Mouse (Mus musculus) C2C12 (cell line): ENCODE data around the gene Olfr551. TPM values are rescaled to one million over a fixed set of nuclear protein-coding genes. Genes with fewer than 3 reads are reported as not detected.

Experiments
- H3K27me3 ChIP-seq: one replicate; pipeline ENCODE4 v1.6.1; 2011; ENCODE audit not compliant: control insufficient read depth, insufficient read depth, insufficient read length
- H3K36me3 ChIP-seq: one replicate; pipeline ENCODE4 v1.6.1; 2011; ENCODE audit not compliant: control insufficient read depth, insufficient read depth
- H3K4me3 ChIP-seq: one replicate; pipeline ENCODE4 v1.5.1; 2011; ENCODE audit warnings: mild to moderate bottlenecking, control low read depth; ENCODE audit not compliant: poor library complexity, insufficient read depth, severe bottlenecking
- H3K79me2 ChIP-seq: one replicate; pipeline ENCODE4 v1.6.1; 2011; ENCODE audit not compliant: control insufficient read depth, insufficient read depth
- H3K79me3 ChIP-seq: one replicate; pipeline ENCODE4 v1.6.1; 2011; ENCODE audit warnings: low read depth, control low read depth
- H3ac ChIP-seq: one replicate; pipeline ENCODE3; 2011; ENCODE audit warnings: low read depth; ENCODE audit not compliant: control insufficient read depth, insufficient read length
- CEBPB ChIP-seq: IDR thresholded peaks from one replicate; pipeline ENCODE4 v1.6.1; 2011; ENCODE audit warnings: low read depth, mild to moderate bottlenecking, control low read depth, moderate library complexity
- CTCF ChIP-seq: IDR thresholded peaks from one replicate; pipeline ENCODE4 v1.5.1; 2011; ENCODE audit not compliant: control insufficient read depth, insufficient read depth, insufficient read length
- FOSL1 ChIP-seq: IDR thresholded peaks from one replicate; pipeline ENCODE4 v1.8.0; 2011; ENCODE audit warnings: mild to moderate bottlenecking, low read length; ENCODE audit not compliant: poor library complexity, insufficient read depth, severe bottlenecking
- MAX ChIP-seq: IDR thresholded peaks from one replicate; pipeline ENCODE4 v1.6.1; 2011; ENCODE audit warnings: mild to moderate bottlenecking, control low read depth
- MYOD1 ChIP-seq: IDR thresholded peaks from one replicate; pipeline ENCODE4 v1.6.1; 2011; ENCODE audit warnings: low read depth; ENCODE audit not compliant: control insufficient read depth, insufficient read length
- MYOG ChIP-seq: IDR thresholded peaks from one replicate; pipeline ENCODE4 v1.6.1; 2011; ENCODE audit not compliant: control insufficient read depth, insufficient read length; ENCODE audit errors: extremely low read depth
- USF1 ChIP-seq: IDR thresholded peaks from one replicate; pipeline ENCODE4 v1.6.1; 2011; ENCODE audit warnings: low read depth, mild to moderate bottlenecking, control low read depth, moderate library complexity
- polyA plus RNA-seq: library from polyadenylated mRNA; unstranded; fragments of >200 nt; fragmentation: generic; extraction: Trizol; gene quantifications from one replicate; pipeline ENCODE4 v1.2.1, GENCODE M21; 2012; ENCODE audit warnings: missing spikeins

Olfr551 gene
- polyA plus RNA-seq, 1 experiment, result not detected

DNA sequence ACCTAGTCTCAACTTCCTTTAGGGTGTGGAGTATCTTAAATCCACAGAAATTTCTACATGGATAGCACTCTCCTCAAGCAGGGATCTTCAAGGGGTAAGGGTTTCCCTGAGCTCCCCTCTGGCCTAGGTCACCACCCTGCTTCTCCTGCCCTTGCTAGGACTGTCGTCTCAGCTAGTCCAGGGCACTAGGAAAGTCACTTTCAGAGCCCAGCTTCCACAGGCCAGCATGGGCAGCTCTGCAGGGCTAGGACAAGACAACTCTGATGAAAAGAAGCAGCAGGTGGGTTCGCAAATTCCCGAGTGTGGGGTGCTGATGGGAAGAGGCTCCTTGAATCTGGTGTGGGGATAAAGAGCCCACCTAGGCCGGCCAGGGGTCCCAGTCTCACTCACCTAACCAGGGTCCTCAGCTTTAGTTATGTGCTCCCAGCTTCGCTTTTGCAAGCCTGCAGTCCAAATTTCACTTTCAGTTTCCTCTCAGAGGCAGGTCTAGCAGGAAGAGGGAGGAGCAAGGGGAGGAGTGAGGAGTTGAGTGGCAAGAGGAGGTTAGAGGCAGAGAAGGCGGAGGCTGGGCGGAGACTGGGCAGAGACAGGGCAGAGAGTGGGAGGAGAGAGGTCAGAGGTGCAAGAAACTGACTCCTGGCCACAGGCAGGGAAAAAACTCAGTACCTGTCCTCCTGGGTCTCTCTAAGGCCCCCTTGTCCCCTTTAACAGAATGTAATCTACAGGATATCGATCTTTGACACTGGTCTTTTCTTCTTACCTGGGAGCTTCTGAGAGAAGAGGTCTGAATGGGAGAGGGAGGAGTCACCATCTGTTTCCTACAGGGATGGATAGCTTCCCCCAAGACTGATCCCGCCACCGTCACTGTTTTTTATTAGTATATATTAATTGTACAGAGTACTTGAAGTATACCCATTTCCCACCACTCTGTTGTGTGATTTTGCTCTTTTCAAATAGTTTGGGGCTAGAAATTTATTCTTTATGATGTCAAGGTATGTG is 26.4 kb downstream of the Olfr551 start, which contains the start of gene Trim21:
TSS of gene Trim21 (minus strand) at position 488 of the 999 bp plus-strand sequence.
- H3ac ChIP-seq, result peak within 1 kb of the TSS; percentile 61
- no peaks in the 10 kb centered on the region for H3K27me3 ChIP-seq
- peak within 1 kb of the TSS; percentile 32 for H3K4me3 ChIP-seq
- no peak for TF ChIP-seq USF1
- no peak for TF ChIP-seq CEBPB
- TF ChIP-seq MYOG, result no peak
- no peak for TF ChIP-seq MAX
- TF ChIP-seq FOSL1, result no peak
- no peak for TF ChIP-seq MYOD1
- TF ChIP-seq CTCF, result no peak
- no peaks in the 10 kb centered on the region for H3K79me2 ChIP-seq
- no peaks in the 10 kb centered on the region for H3K36me3 ChIP-seq
- H3K79me3 ChIP-seq, result no peaks in the 10 kb centered on the region

GRCm38 (mm10) chr7:102553279-102553678 is 38.4 kb downstream of the Olfr551 start:
- Histone ChIP-seq H3K36me3 (no peaks in the 10 kb centered on the region), H3ac (no peak overlapping the region), H3K79me3 (no peaks in the 10 kb centered on the region), H3K4me3 (no peak overlapping the region), H3K27me3 (no peaks in the 10 kb centered on the region), H3K79me2 (no peaks in the 10 kb centered on the region)
- TF ChIP-seq USF1 (no peak), MAX (no peak), MYOG (no peak), CEBPB (no peak)

- Histone ChIP-seq H3K79me3 (no peaks in the 10 kb centered on the region), H3K36me3 (no peaks in the 10 kb centered on the region), H3K27me3 (no peaks in the 10 kb centered on the region), H3K4me3 (no peak within 1 kb of the TSS), H3K79me2 (no peaks in the 10 kb centered on the region), H3ac (no peak within 1 kb of the TSS)
- no peak for TF ChIP-seq CTCF
- TF ChIP-seq USF1, result no peak
- no peak for TF ChIP-seq CEBPB
- TF ChIP-seq MYOG, result no peak
- no peak for TF ChIP-seq MYOD1
- TF ChIP-seq FOSL1, result no peak
- no peak for TF ChIP-seq MAX
These were observed 42.1 kb downstream of the Olfr551 start, which contains the start of gene Olfr549 for GRCm38 (mm10) chr7:102549570-102549969. Gene Olfr549, plus strand, starts transcription at chr7:102549870.

GRCm38 (mm10) chr7:102541251-102541650 is 50.4 kb downstream of the Olfr551 start:
- Histone ChIP-seq H3K79me3 (no peaks in the 10 kb centered on the region), H3K27me3 (no peaks in the 10 kb centered on the region), H3K79me2 (no peaks in the 10 kb centered on the region), H3ac (no peak overlapping the region), H3K36me3 (no peaks in the 10 kb centered on the region), H3K4me3 (no peak overlapping the region)
- TF ChIP-seq USF1 (no peak), MYOD1 (no peak), MYOG (no peak), CEBPB (no peak), FOSL1 (no peak), MAX (no peak), CTCF (no peak)

DNA sequence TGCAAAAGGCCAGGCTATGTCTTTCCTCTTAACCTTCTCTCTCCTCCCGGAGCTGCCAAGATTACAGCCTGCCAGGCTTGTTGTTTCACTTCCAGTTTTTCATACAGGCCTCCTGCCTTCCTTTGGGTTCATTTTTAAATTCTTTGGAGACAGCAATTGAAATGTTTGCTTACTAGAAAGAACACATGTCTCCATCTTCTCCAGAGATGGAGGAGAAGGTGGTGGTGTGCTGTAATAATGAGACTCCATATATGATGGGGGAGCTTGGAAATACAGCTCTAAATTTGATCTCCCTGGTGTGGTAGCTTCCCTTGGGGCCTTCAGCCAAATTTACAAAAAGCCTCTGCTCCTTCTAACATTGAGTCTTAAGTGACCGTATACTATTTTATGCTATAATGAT is 51.1 kb downstream of the Olfr551 start, which contains the start of gene Olfr548-ps1:
TSS of gene Olfr548-ps1 (plus strand) at position 301 of the 400 bp plus-strand sequence.
- H3ac ChIP-seq, result no peak within 1 kb of the TSS
- H3K4me3 ChIP-seq, result no peak within 1 kb of the TSS
- TF ChIP-seq CEBPB (no peak), CTCF (no peak), USF1 (no peak), MAX (no peak), FOSL1 (no peak), MYOG (no peak), MYOD1 (no peak)
- H3K79me2 ChIP-seq, result no peaks in the 10 kb centered on the region
- H3K79me3 ChIP-seq, result no peaks in the 10 kb centered on the region
- no peaks in the 10 kb centered on the region for H3K36me3 ChIP-seq
- H3K27me3 ChIP-seq, result no peaks in the 10 kb centered on the region

DNA sequence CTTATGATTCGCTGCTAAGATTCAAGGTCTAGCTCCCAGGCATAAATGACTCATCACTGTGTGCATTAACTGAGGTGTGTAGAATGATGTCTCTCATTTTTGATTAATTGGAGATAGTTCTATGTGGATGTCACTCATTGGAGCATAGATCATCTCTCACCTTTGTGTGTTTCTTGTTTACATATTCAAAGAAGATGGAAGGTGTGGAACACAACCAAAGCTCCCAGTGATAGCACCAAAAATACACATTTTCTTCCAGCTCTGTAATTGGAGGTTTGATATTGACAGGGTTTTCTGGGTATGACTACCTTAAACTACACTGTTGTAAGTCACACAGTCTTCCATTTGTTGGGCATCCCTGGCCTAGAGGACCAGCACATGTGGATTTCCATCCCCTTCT is 57.2 kb downstream of the Olfr551 start, which contains the start of gene Olfr547:
TSS of gene Olfr547 (plus strand) at position 301 of the 400 bp plus-strand sequence.
- no peak for TF ChIP-seq MYOD1
- TF ChIP-seq CTCF, result no peak
- TF ChIP-seq MAX, result no peak
- Histone ChIP-seq H3K36me3 (no peaks in the 10 kb centered on the region), H3K27me3 (no peaks in the 10 kb centered on the region), H3ac (no peak within 1 kb of the TSS), H3K79me2 (no peaks in the 10 kb centered on the region), H3K4me3 (no peak within 1 kb of the TSS), H3K79me3 (no peaks in the 10 kb centered on the region)

Other genes starting within 250 kb of the Olfr551 start
- gene Rrm1, start 150.2 kb downstream of the Olfr551 start, polyA plus RNA-seq, result 123 TPM
- gene Olfr543, start 110.2 kb downstream of the Olfr551 start, polyA plus RNA-seq, result 0.04 TPM
- gene Olfr544, start 103.6 kb downstream of the Olfr551 start, polyA plus RNA-seq, result 0.01 TPM
- not detected for gene Olfr545, start 92.3 kb downstream of the Olfr551 start, polyA plus RNA-seq
- gene Olfr547, start 57.1 kb downstream of the Olfr551 start, polyA plus RNA-seq, result not detected
- not detected for gene Olfr548-ps1, start 51.0 kb downstream of the Olfr551 start, polyA plus RNA-seq
- gene Olfr549, start 42.0 kb downstream of the Olfr551 start, polyA plus RNA-seq, result not detected
- gene Trim21, start 26.4 kb downstream of the Olfr551 start, polyA plus RNA-seq, result 0.49 TPM
- not detected for gene Olfr550, start 20.4 kb downstream of the Olfr551 start, polyA plus RNA-seq
- gene Olfr552, start 5.9 kb upstream of the Olfr551 start, polyA plus RNA-seq, result not detected
- not detected for gene Olfr553, start 26.3 kb upstream of the Olfr551 start, polyA plus RNA-seq
- not detected for gene Olfr554, start 46.5 kb upstream of the Olfr551 start, polyA plus RNA-seq
- gene Olfr555, start 66.9 kb upstream of the Olfr551 start, polyA plus RNA-seq, result not detected
- not detected for gene Olfr556, start 73.0 kb upstream of the Olfr551 start, polyA plus RNA-seq
- 2.0 TPM for gene Trim68, start 95.4 kb upstream of the Olfr551 start, polyA plus RNA-seq
- gene Olfr557, start 104.0 kb upstream of the Olfr551 start, polyA plus RNA-seq, result not detected
- not detected for gene Olfr558, start 110.3 kb upstream of the Olfr551 start, polyA plus RNA-seq
- not detected for gene Olfr33, start 127.2 kb upstream of the Olfr551 start, polyA plus RNA-seq
- not detected for gene Olfr559, start 135.6 kb upstream of the Olfr551 start, polyA plus RNA-seq
- gene Olfr560, start 167.5 kb upstream of the Olfr551 start, polyA plus RNA-seq, result not detected
- gene Olfr78, start 167.6 kb upstream of the Olfr551 start, polyA plus RNA-seq, result not detected
- not detected for gene Olfr561, start 179.3 kb upstream of the Olfr551 start, polyA plus RNA-seq
- not detected for gene Olfr564, start 211.6 kb upstream of the Olfr551 start, polyA plus RNA-seq